Mouse (Mus musculus) gastrocnemius, postnatal 4 days (tissue): ENCODE results near the gene Gigyf2. TPM values are rescaled to one million over a fixed set of nuclear protein-coding genes. Genes with fewer than 3 reads are reported as not detected.
A peak's percentile ranks its signal among the peaks of the same experiment; 100 is the strongest.
"Not testable (repeated sequence)": the region's sequence is repeated elsewhere in the genome, so short reads cannot be mapped to it uniquely, and the experiment has no call there.

ENCODE experiments used
- DNase-seq, 2 experiments: peaks; one replicate each; pipeline ENCODE4 v3.0.0; 2021 to 2022; ENCODE audit warnings: low spot score in 2 of 2, mixed read lengths in 2 of 2
- total RNA-seq, 2 experiments: library from RNA; stranded (reverse); gene quantifications; 2 replicates each; pipeline ENCODE4 v1.2.3; 2021

Gigyf2 gene
- total RNA-seq, 2 experiments from 2014 or later = 55.5 to 69.3 TPM

- no peak for DNase-seq
Measured at GRCm38 (mm10) chr1:87436583-87436982, 109.8 kb downstream of the Gigyf2 start.

- peak in 1 of 2 experiments; percentile 69 for DNase-seq
Measured at GRCm38 (mm10) chr1:87447183-87448104, 120.6 kb downstream of the Gigyf2 start.

GRCm38 (mm10) chr1:87449432-87449831 lies 122.6 kb downstream of the Gigyf2 start:
- no peak for DNase-seq

- no peak for DNase-seq
Measured at GRCm38 (mm10) chr1:87456425-87456824, 129.6 kb downstream of the Gigyf2 start.

- no peak for DNase-seq
Measured at GRCm38 (mm10) chr1:87458045-87458444, 131.2 kb downstream of the Gigyf2 start.

- DNase-seq = not testable (repeated sequence)
Measured at GRCm38 (mm10) chr1:87459856-87460255, 133.1 kb downstream of the Gigyf2 start.

- DNase-seq = no peak
Measured at GRCm38 (mm10) chr1:87467469-87467868, 140.7 kb downstream of the Gigyf2 start.

- no peak for DNase-seq
Measured at GRCm38 (mm10) chr1:87468321-87468720, 141.5 kb downstream of the Gigyf2 start.

- DNase-seq = not testable (repeated sequence)
Measured at GRCm38 (mm10) chr1:87469971-87470370, 143.2 kb downstream of the Gigyf2 start, which contains the start of gene Snorc. TSS of gene Snorc (plus strand) at chr1:87470271.

- no peak for DNase-seq
Measured at GRCm38 (mm10) chr1:87471914-87472313, 145.1 kb downstream of the Gigyf2 start.

GRCm38 (mm10) chr1:87472576-87472975 lies 145.8 kb downstream of the Gigyf2 start:
- DNase-seq = no peak

GRCm38 (mm10) chr1:87475076-87475895 lies 148.5 kb downstream of the Gigyf2 start:
- no peak for DNase-seq

- DNase-seq = no peak
Measured at GRCm38 (mm10) chr1:87482546-87482945, 155.7 kb downstream of the Gigyf2 start.

GRCm38 (mm10) chr1:87486386-87486785 lies 159.6 kb downstream of the Gigyf2 start:
- DNase-seq = no peak

GRCm38 (mm10) chr1:87492285-87492684 lies 165.5 kb downstream of the Gigyf2 start:
- DNase-seq = no peak

- no peak for DNase-seq
Measured at GRCm38 (mm10) chr1:87493542-87493941, 166.7 kb downstream of the Gigyf2 start.

Other genes starting within 250 kb of the Gigyf2 start
- not detected for gene Alppl2, start 237.1 kb upstream of the Gigyf2 start, total RNA-seq
- not detected for gene Alpi, start 225.4 kb upstream of the Gigyf2 start, total RNA-seq
- gene Akp3, start 202.0 kb upstream of the Gigyf2 start, total RNA-seq = not detected
- under 1 TPM in 1 of 2 experiments, not detected in 1; 0.07 TPM for gene Ecel1, start 170.5 kb upstream of the Gigyf2 start, total RNA-seq
- not detected for gene Prss56, start 143.7 kb upstream of the Gigyf2 start, total RNA-seq
- gene Chrnd, start 136.4 kb upstream of the Gigyf2 start, total RNA-seq = 10 to 100 TPM; 34.2 to 43.2 TPM
- 10 to 100 TPM; 24.8 to 32.9 TPM for gene Chrng, start 122.3 kb upstream of the Gigyf2 start, total RNA-seq
- 100 to 1,000 TPM; 107 to 110 TPM for gene Eif4e2, start 113.1 kb upstream of the Gigyf2 start, total RNA-seq
- gene Efhd1, start 62.6 kb upstream of the Gigyf2 start, total RNA-seq = 10 to 100 TPM; 25.1 to 28.5 TPM
- gene Kcnj13, start 67.7 kb downstream of the Gigyf2 start, total RNA-seq = under 1 TPM; 0.22 to 0.54 TPM
- gene Snorc, start 143.3 kb downstream of the Gigyf2 start, total RNA-seq = not detected
- 1 to 10 TPM; 3.4 to 3.8 TPM for gene Neu2, start 182.9 kb downstream of the Gigyf2 start, total RNA-seq
- gene Ngef, start 246.9 kb downstream of the Gigyf2 start, total RNA-seq = 1 to 10 TPM in 1 of 2 experiments, under 1 TPM in 1; 0.75 to 1.2 TPM